Mouse (Mus musculus) right cerebral cortex, adult 18-20 months (tissue): ENCODE measurements around the gene Arvcf.

Experiments used
- DNase-seq: peaks from one replicate; pipeline ENCODE4 v3.0.0; 2022; ENCODE audit warnings: mixed read lengths

Arvcf gene

GRCm38 (mm10) chr16:18433341-18433920 lies 85.4 kb downstream of the Arvcf start:
- DNase-seq = no peak

- no peak for DNase-seq
Measured at GRCm38 (mm10) chr16:18436128-18436527, 88.1 kb downstream of the Arvcf start.

- peak; percentile 93 for DNase-seq
Measured at GRCm38 (mm10) chr16:18443385-18443841, 95.4 kb downstream of the Arvcf start.

- DNase-seq = no peak
Measured at GRCm38 (mm10) chr16:18447243-18447642, 99.3 kb downstream of the Arvcf start.

- DNase-seq = no peak
Measured at GRCm38 (mm10) chr16:18448104-18448503, 100.1 kb downstream of the Arvcf start.

- no peak for DNase-seq
Measured at GRCm38 (mm10) chr16:18449005-18449404, 101.0 kb downstream of the Arvcf start.

DNA sequence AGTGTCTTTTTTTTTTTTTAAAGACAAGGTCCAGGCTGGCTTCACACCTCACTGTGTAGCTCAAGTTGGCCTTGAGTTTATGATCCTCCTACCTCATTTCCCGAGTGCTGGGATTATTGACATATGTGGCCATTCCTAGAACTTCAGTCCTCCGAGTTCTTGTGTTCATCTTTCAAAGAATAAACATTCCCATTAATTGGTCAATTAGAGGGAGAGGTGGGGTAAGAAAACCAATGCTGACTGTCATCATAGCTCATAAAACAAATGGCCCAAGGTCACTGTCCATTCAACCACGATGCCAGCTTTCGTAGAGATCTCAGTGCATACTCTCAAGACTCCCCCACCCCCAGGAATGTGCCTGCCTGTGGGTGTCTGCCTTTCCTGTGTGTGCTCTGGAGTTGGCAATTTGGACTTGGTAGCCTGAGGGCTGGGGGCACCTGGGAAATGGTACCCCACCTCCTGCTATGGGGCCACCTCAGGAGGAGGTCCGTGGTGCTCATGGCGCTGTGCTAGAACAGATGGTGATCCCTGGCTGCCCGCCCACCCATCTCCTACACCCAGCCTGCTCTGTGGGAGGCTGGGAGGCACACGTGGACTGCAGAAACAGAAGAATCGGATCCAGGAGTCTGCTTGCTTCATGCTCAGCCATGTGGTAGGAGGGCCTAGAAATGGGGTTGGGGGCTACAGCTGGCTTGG lies 103.7 kb downstream of the Arvcf start:
- DNase-seq = peak; percentile 79

DNA sequence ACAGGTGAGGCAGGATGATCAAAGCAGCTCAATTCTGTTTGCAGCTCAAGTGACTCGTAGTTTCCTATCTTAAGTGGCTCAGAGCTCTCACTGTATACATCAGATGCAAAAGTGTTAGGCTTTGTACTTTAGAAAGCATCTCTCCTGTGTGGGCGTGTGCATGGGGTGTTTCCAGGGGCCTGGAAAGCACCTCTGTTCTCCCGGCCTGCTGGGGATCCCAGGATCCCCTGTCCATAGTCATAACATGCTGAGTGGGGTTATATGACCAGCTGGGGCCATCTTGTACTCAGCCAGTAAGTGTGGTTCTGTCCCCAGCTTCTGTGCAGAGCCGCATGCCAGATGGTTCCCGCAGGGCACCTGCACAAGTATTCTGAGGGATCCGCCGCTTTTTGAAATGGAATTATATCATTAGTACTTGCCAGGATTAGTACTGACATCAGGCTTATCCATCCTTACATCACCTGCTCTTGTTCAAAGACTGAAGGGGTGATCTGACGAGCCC lies 104.4 kb downstream of the Arvcf start:
- peak; percentile 44 for DNase-seq

GRCm38 (mm10) chr16:18453846-18454245 lies 105.9 kb downstream of the Arvcf start:
- DNase-seq = no peak

DNA sequence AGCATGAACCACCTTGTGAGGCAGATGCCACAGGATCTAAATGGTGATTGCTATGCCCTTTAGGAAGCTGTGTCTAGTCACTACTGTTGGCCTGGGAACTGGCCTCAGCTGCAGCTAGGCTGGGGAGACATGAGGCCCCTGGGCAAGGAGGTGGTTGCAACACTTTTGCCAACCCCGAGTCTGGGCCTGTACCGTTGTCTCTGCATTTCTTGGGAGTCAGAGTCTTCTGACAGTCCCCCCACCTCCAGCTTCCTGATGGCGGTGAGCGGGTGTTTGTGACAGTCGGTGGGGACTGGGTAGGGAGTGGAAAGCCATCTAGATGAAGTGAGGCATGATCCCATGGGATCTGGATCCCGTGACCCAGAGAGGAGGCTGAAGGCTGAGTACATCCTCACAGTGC lies 107.4 kb downstream of the Arvcf start:
- no peak for DNase-seq
